Mouse (Mus musculus) megakaryocyte progenitor cell, adult 5-6 weeks (primary cell): ENCODE data around the gene Dpp7. TPM values are rescaled to one million over a fixed set of nuclear protein-coding genes. Genes with fewer than 3 reads are reported as not detected.
A peak's percentile ranks its signal among the peaks of the same experiment; 100 is the strongest.

Experiments
- ATAC-seq: replicated peaks from 2 replicates; pipeline ENCODE4 v1.8.0; 2016; ENCODE audit warnings: mild to moderate bottlenecking, moderate TSS enrichment, inconsistent platforms; ENCODE audit not compliant: poor library complexity
- total RNA-seq, 2 experiments: library from RNA; stranded (forward) in 1 of 2; stranded (reverse) in 1 of 2; fragments of 157-497, 149-512 nt in 1 of 2; fragments of 200-1000 nt in 1 of 2; gene quantifications; 2 replicates each; pipeline versions ENCODE4 v1.2.3 to v1.2.4; 2015 to 2017

Gene Dpp7
- total RNA-seq, 2 experiments from 2014 or later, result 15.8 to 19.1 TPM

DNA sequence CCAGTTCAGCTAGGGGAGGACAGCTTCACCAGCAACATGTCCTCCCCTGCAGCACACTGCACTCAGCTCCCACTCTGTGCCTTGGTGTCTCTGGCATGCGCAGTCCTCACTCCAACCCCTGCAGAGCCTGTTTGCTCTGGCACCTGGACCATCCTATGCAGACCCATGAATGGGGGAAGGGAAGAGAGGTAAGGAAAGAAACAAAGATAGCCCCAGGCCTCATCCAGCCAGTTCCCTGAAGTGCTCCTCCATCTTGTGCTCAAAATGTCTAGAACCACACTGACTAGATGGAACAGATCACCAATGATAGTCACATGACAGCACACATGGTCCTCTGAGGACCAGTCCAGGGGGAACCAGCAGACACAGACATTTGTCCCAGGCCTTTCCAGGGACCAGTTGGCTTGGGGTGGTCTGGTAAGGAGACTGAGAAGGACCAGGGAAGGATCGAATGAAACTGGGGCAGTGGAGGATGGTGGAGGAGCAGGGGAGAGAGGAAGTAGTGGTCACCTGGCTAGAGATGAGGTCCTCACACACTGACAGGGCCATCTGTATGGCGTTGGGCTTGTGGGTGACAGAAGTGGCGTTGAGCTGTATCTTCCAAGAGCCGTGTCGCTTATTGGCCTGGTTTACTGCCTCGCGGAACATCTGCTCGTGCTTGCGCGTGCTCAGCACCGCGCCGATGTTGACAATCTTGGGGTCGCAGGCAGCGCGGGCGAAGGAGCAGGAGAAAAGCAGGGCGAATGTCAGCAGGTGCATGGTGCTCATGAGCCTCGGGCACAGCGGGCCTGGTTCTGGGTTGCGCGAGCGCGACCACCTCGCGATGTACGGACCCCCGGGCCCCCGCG is 37.8 kb downstream of the Dpp7 start:
- no peak; the same call in 1 of the 2 replicates for ATAC-seq

DNA sequence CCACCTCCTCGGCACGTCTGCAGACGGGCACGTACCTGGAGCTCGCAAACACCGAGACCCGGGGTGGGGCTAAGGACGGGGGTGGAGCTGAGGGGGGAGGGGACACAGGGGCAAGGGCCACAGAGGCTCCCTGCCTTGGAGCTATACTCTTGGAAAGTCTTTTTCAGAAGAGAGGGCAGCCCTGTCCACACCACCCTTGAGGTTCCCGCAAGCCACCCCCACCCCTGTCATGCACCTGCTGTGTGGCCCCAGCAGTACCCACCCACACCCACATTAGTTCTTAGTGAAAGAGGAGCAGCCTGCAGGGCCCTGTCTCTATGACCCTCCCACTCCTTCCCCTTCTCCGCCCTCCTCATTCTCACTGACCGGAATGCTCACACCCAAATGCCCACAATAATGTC is 44.7 kb downstream of the Dpp7 start:
- no peak for ATAC-seq

- no peak for ATAC-seq
These were observed 45.2 kb downstream of the Dpp7 start for GRCm38 (mm10) chr2:25310969-25311368.

GRCm38 (mm10) chr2:25310180-25310579 is 46.0 kb downstream of the Dpp7 start:
- no peak for ATAC-seq

DNA sequence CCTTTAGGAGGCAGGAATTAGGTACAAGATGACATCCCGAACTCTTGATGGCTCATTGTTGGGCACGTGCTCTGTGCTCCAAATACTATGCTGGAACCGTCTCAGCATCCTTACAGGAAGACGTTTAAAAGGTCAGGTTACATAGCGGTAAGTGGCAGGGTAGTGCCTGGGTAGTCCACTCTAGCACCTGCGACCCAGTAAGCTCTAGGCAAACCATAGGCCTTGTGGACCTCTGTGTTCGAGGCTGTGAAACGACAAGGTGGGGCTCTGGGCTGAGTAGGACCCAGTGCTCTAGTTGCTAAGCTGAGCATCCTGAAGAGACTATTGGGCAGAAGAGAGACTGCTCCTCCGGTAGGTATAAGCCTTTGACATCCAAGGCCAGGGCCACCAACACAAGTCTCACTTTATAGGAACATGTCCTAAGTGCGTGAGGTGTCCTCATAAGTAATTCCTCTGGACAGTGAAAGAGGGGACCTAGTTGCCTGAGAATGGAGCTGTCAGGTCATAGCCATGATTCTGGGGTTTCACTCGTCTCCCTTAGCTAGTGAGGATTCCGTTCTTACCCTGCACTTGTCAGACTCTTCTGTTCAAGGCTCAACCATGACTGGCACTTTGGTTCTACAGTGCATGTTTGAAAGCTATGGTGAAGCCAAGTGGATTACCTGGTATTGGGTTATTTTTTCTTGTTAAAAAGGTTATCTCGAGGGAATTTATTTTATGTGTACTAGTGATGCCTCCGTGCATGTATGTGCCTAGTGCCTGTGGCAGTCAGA is 50.4 kb downstream of the Dpp7 start:
- ATAC-seq, result no peak

- peak; percentile 73 for ATAC-seq
These were observed 51.3 kb downstream of the Dpp7 start for GRCm38 (mm10) chr2:25304657-25305541.

DNA sequence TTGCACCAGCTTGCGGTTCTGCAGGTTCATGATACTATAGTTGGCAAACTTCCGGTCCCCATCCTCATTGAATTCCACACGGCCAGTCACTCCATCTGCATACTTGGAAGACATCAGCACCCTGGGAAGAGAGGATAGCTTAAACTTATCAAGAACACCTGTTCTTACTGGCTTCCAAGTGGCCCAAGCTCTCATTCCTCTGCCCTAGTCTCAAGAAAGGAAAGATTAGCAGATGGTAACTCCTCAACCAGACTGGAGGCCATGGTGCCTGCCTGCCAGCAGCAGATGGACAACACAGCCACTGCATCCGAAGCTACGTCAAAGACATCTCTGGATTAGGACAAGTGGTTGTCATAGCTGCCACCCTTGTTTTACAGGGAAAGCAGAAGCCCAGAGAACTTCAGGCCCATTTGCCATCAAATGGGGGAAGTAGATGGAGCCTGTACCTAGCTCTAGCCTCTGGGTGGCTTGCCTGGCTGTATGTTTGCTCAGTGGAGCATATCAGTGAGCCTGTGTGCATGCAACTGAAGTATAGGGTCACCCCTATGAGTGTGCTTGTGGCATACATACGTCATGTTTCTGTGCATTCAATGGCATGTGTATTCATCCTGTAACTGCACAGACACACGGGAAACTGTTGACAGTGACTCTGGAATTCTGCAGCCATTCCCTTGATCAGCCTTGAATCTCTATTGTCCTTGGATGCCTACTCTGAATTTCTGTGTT is 52.1 kb downstream of the Dpp7 start:
- no peak for ATAC-seq

- no peak for ATAC-seq
These were observed 52.7 kb downstream of the Dpp7 start for GRCm38 (mm10) chr2:25303452-25303851.

Other genes with a start within 250 kb of the Dpp7 start
Only the 30 nearest of the 36 such genes appear.
- gene Tor4a, start 159.5 kb downstream of the Dpp7 start, total RNA-seq (2015), result 11.4 and 12.5 TPM in 2 replicates
- gene Tor4a, start 159.5 kb downstream of the Dpp7 start, total RNA-seq (2017), result 16.1 and 17.6 TPM in 2 replicates
- gene Nelfb, start 144.9 kb downstream of the Dpp7 start, total RNA-seq (2015), result 23.7 and 28.9 TPM in 2 replicates
- gene Nelfb, start 144.9 kb downstream of the Dpp7 start, total RNA-seq (2017), result 35.8 and 38.7 TPM in 2 replicates
- gene Stpg3, start 141.7 kb downstream of the Dpp7 start, total RNA-seq (2015), result 0.30 TPM in 1 of 2 replicates, not detected in the other
- gene Stpg3, start 141.7 kb downstream of the Dpp7 start, total RNA-seq (2017), result 0.54 TPM in 1 of 2 replicates, not detected in the other
- not detected in 2 replicates for gene Fam166a, start 137.6 kb downstream of the Dpp7 start, total RNA-seq (2015)
- not detected in 2 replicates for gene Fam166a, start 137.6 kb downstream of the Dpp7 start, total RNA-seq (2017)
- 435 and 440 TPM in 2 replicates for gene Tubb4b, start 131.7 kb downstream of the Dpp7 start, total RNA-seq (2015)
- 571 and 580 TPM in 2 replicates for gene Tubb4b, start 131.7 kb downstream of the Dpp7 start, total RNA-seq (2017)
- not detected in 2 replicates for gene Slc34a3, start 122.0 kb downstream of the Dpp7 start, total RNA-seq (2015)
- not detected in 2 replicates for gene Slc34a3, start 122.0 kb downstream of the Dpp7 start, total RNA-seq (2017)
- gene Rnf224, start 119.6 kb downstream of the Dpp7 start, total RNA-seq (2015), result not detected in 2 replicates
- gene Rnf224, start 119.6 kb downstream of the Dpp7 start, total RNA-seq (2017), result 0.25 TPM in 1 of 2 replicates, not detected in the other
- 0.69 TPM in 1 of 2 replicates, not detected in the other for gene Rnf208, start 114.1 kb downstream of the Dpp7 start, total RNA-seq (2015)
- gene Rnf208, start 114.1 kb downstream of the Dpp7 start, total RNA-seq (2017), result 0.29 TPM in 1 of 2 replicates, not detected in the other
- not detected in 2 replicates for gene Cysrt1, start 113.9 kb downstream of the Dpp7 start, total RNA-seq (2015)
- gene Cysrt1, start 113.9 kb downstream of the Dpp7 start, total RNA-seq (2017), result not detected in 2 replicates
- gene AL732309.1, start 109.5 kb downstream of the Dpp7 start, total RNA-seq (2015), result 3.9 and 5.0 TPM in 2 replicates
- 3.2 and 3.8 TPM in 2 replicates for gene AL732309.1, start 109.5 kb downstream of the Dpp7 start, total RNA-seq (2017)
- 11.4 and 12.8 TPM in 2 replicates for gene Tmem203, start 100.9 kb downstream of the Dpp7 start, total RNA-seq (2015)
- 9.6 and 9.8 TPM in 2 replicates for gene Tmem203, start 100.9 kb downstream of the Dpp7 start, total RNA-seq (2017)
- 7.9 and 13.3 TPM in 2 replicates for gene Tprn, start 93.7 kb downstream of the Dpp7 start, total RNA-seq (2015)
- 7.6 and 9.2 TPM in 2 replicates for gene Tprn, start 93.7 kb downstream of the Dpp7 start, total RNA-seq (2017)
- 136 and 148 TPM in 2 replicates for gene Ssna1, start 83.9 kb downstream of the Dpp7 start, total RNA-seq (2015)
- gene Ssna1, start 83.9 kb downstream of the Dpp7 start, total RNA-seq (2017), result 71.3 and 92.7 TPM in 2 replicates
- 28.3 and 34.4 TPM in 2 replicates for gene Anapc2, start 83.9 kb downstream of the Dpp7 start, total RNA-seq (2015)
- gene Anapc2, start 83.9 kb downstream of the Dpp7 start, total RNA-seq (2017), result 36.5 and 42.4 TPM in 2 replicates
- not detected in 2 replicates for gene Tmem210, start 68.2 kb downstream of the Dpp7 start, total RNA-seq (2015)
- gene Tmem210, start 68.2 kb downstream of the Dpp7 start, total RNA-seq (2017), result not detected in 2 replicates
- not detected in 2 replicates for gene Lrrc26, start 66.4 kb downstream of the Dpp7 start, total RNA-seq (2015)
- gene Lrrc26, start 66.4 kb downstream of the Dpp7 start, total RNA-seq (2017), result not detected in 2 replicates
- gene Grin1, start 37.2 kb downstream of the Dpp7 start, total RNA-seq (2015), result not detected in 2 replicates
- not detected in 2 replicates for gene Grin1, start 37.2 kb downstream of the Dpp7 start, total RNA-seq (2017)
- 19.1 and 23.4 TPM in 2 replicates for gene Man1b1, start 24.0 kb downstream of the Dpp7 start, total RNA-seq (2015)
- gene Man1b1, start 24.0 kb downstream of the Dpp7 start, total RNA-seq (2017), result 42.5 and 52.1 TPM in 2 replicates
- gene Uap1l1, start 9.3 kb upstream of the Dpp7 start, total RNA-seq (2015), result 42.2 and 60.4 TPM in 2 replicates
- gene Uap1l1, start 9.3 kb upstream of the Dpp7 start, total RNA-seq (2017), result 13.6 and 14.5 TPM in 2 replicates
- 6.0 and 10.8 TPM in 2 replicates for gene Sapcd2, start 16.0 kb upstream of the Dpp7 start, total RNA-seq (2015)
- 5.8 and 6.7 TPM in 2 replicates for gene Sapcd2, start 16.0 kb upstream of the Dpp7 start, total RNA-seq (2017)
- not detected in 2 replicates for gene Entpd2, start 39.5 kb upstream of the Dpp7 start, total RNA-seq (2015)
- gene Entpd2, start 39.5 kb upstream of the Dpp7 start, total RNA-seq (2017), result not detected in 2 replicates
- 1.5 TPM in 1 of 2 replicates, not detected in the other for gene Npdc1, start 43.0 kb upstream of the Dpp7 start, total RNA-seq (2015)
- 0.27 TPM in 1 of 2 replicates, not detected in the other for gene Npdc1, start 43.0 kb upstream of the Dpp7 start, total RNA-seq (2017)
- gene Fut7, start 66.9 kb upstream of the Dpp7 start, total RNA-seq (2015), result 11.1 and 12.5 TPM in 2 replicates
- 21.4 and 24.2 TPM in 2 replicates for gene Fut7, start 66.9 kb upstream of the Dpp7 start, total RNA-seq (2017)
- gene Abca2, start 72.3 kb upstream of the Dpp7 start, total RNA-seq (2015), result 66.7 and 70.5 TPM in 2 replicates
- 26.9 and 29.5 TPM in 2 replicates for gene Abca2, start 72.3 kb upstream of the Dpp7 start, total RNA-seq (2017)
- not detected in 2 replicates for gene Clic3, start 100.5 kb upstream of the Dpp7 start, total RNA-seq (2015)
- 0.27 TPM in 1 of 2 replicates, not detected in the other for gene Clic3, start 100.5 kb upstream of the Dpp7 start, total RNA-seq (2017)
- gene Paxx, start 104.7 kb upstream of the Dpp7 start, total RNA-seq (2015), result 32.8 and 40.9 TPM in 2 replicates
- gene Paxx, start 104.7 kb upstream of the Dpp7 start, total RNA-seq (2017), result 15.3 and 21.3 TPM in 2 replicates
- 0.42 TPM in 1 of 2 replicates, not detected in the other for gene Ptgds, start 113.7 kb upstream of the Dpp7 start, total RNA-seq (2015)
- not detected in 2 replicates for gene Ptgds, start 113.7 kb upstream of the Dpp7 start, total RNA-seq (2017)
- gene Lcn12, start 137.6 kb upstream of the Dpp7 start, total RNA-seq (2015), result 0.27 TPM in 1 of 2 replicates, not detected in the other
- not detected in 2 replicates for gene Lcn12, start 137.6 kb upstream of the Dpp7 start, total RNA-seq (2017)
- gene Fbxw5, start 144.4 kb upstream of the Dpp7 start, total RNA-seq (2015), result 27.1 and 27.6 TPM in 2 replicates
- 25.1 and 27.4 TPM in 2 replicates for gene Fbxw5, start 144.4 kb upstream of the Dpp7 start, total RNA-seq (2017)
- gene C8g, start 145.4 kb upstream of the Dpp7 start, total RNA-seq (2015), result 2.6 and 5.6 TPM in 2 replicates
- 0.81 and 3.8 TPM in 2 replicates for gene C8g, start 145.4 kb upstream of the Dpp7 start, total RNA-seq (2017)